Comparison of ENCODE assay signal across 17 mouse cellular contexts in the genomic region with DNA sequence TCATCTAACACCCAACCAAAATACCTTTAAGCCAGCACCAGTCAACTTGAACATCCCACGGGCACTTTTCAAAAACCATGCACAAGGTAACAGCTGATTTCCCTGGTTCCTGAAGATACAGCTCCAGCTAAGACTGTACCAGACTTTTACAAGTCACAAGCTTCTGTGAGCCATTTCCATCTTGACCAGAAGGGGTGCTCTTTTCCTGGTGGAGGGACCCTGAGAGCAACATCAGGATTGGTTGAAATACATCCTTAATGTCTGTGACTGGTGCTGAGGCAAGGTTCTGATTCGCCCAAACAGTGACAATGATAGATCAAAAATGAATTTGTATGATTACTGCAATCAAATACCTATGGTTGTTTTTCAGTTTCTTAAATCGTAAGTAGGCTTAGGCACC.
DNase-seq lines count a peak whose midpoint lies in the region; ATAC-seq and TF ChIP-seq lines count a peak whose summit lies in the region.
"Had no signal": no experiment of that assay in that cellular context is flagged by ENCODE, and none has a peak within 500 bp of the region (broad histone marks: within the 10 kb centered on the region; RNA-seq: fewer than 3 reads in every experiment).

No protein-coding gene starts in this region.

- H3K9ac ChIP-seq in lung, embryonic 14.5 days, result no peak overlapping the region
- H3K9ac ChIP-seq: embryonic facial prominence, embryonic 12.5 days; kidney, embryonic 15.5 days; limb, embryonic 15.5 days; liver, postnatal 0 days; stomach, embryonic 15.5 days had no signal

- ATAC-seq in frontal cortex, adult (ENCODE audit: low TSS enrichment), result peak; percentile 73
- no peak for ATAC-seq in lung, embryonic 14.5 days (ENCODE audit: insufficient read depth)
- ATAC-seq: forebrain, embryonic 16.5 days; liver, postnatal 0 days had no signal

- DNase-seq in frontal cortex, postnatal 10 days (ENCODE audit: low spot score in 2 of 2), result no peak
- DNase-seq in lung, embryonic 14.5 days, result no peak
- DNase-seq in lung, postnatal 14 days, result no peak
- DNase-seq in A20 (ENCODE audit: low read depth, low spot score) (peak; percentile 30), WW6 (ENCODE audit: low read depth, low spot score) (peak; percentile 9)
- no peak for DNase-seq in adrenal gland, postnatal 25 days
- DNase-seq: cerebellum, postnatal 36 days; gastrocnemius, postnatal 10 days; heart, adult 2 months; liver, postnatal 0 days had no signal

- H3K4me1 ChIP-seq in lung, embryonic 14.5 days (ENCODE audit: insufficient read depth), result no peaks in the 10 kb centered on the region
- H3K4me1 ChIP-seq: embryonic facial prominence, embryonic 12.5 days; kidney, embryonic 15.5 days; limb, embryonic 15.5 days; stomach, embryonic 15.5 days had no signal

- peak; percentile 23 for TF ChIP-seq CTCF in lung, embryonic 14.5 days (IDR thresholded peaks at IDR 0.05; ENCODE audit: low read depth)

- H3K4me3 ChIP-seq in lung, embryonic 14.5 days (ENCODE audit: low read depth, low read length), result no peak overlapping the region
- H3K4me3 ChIP-seq: embryonic facial prominence, embryonic 12.5 days; heart, adult 2 months; kidney, embryonic 15.5 days; limb, embryonic 15.5 days; stomach, embryonic 15.5 days had no signal

- H3K9me3 ChIP-seq in lung, embryonic 14.5 days (ENCODE audit: low read depth, low read length), result no peaks in the 10 kb centered on the region
- H3K9me3 ChIP-seq: embryonic facial prominence, embryonic 12.5 days; kidney, embryonic 15.5 days; limb, embryonic 15.5 days; stomach, embryonic 15.5 days had no signal

- H3K27me3 ChIP-seq in lung, embryonic 14.5 days (ENCODE audit: insufficient read depth, low read length), result no peaks in the 10 kb centered on the region
- H3K27me3 ChIP-seq: embryonic facial prominence, embryonic 12.5 days; kidney, embryonic 15.5 days; limb, embryonic 15.5 days; stomach, embryonic 15.5 days had no signal

- no peak overlapping the region for H3K4me2 ChIP-seq in lung, embryonic 14.5 days
- H3K4me2 ChIP-seq: embryonic facial prominence, embryonic 12.5 days; kidney, embryonic 15.5 days; limb, embryonic 15.5 days; stomach, embryonic 15.5 days had no signal

- H3K27ac ChIP-seq in lung, embryonic 14.5 days (ENCODE audit: low read depth), result no peak overlapping the region
- H3K27ac ChIP-seq: embryonic facial prominence, embryonic 12.5 days; heart, adult 2 months; kidney, embryonic 15.5 days; limb, embryonic 15.5 days; stomach, embryonic 15.5 days had no signal

- no peaks in the 10 kb centered on the region for H3K36me3 ChIP-seq in lung, embryonic 14.5 days (ENCODE audit: insufficient read depth)
- H3K36me3 ChIP-seq: embryonic facial prominence, embryonic 12.5 days; G1E; kidney, embryonic 15.5 days; limb, embryonic 15.5 days; stomach, embryonic 15.5 days had no signal

- 76% methylated on average over 3 of the region's 3 CpGs for WGBS in lung, embryonic 14.5 days

Comparison
In these comparisons a context has a peak if more than half of its experiments do, and no peak if none do; other contexts are left out.
1. DNase-seq: peak in A20 (single experiment) and WW6 (single experiment); none in frontal cortex, postnatal 10 days (0 of 2), lung, embryonic 14.5 days (single experiment), lung, postnatal 14 days (single experiment) and adrenal gland, postnatal 25 days (single experiment).